Mouse (Mus musculus) stomach, postnatal 0 days (tissue): Measurements from ENCODE around the gene Rhobtb3.
"Not testable (repeated sequence)": the region's sequence is repeated elsewhere in the genome, so short reads cannot be mapped to it uniquely, and the experiment has no call there.

ENCODE experiments used
- CTCF ChIP-seq: IDR thresholded peaks from 2 replicates; pipeline ENCODE4 v1.5.1; 2016; ENCODE audit warnings: antibody characterized with exemption, low read depth, mild to moderate bottlenecking, moderate library complexity
- EP300 ChIP-seq: optimal IDR thresholded peaks from 2 replicates; pipeline ENCODE3; 2016; ENCODE audit warnings: antibody characterized with exemption

DNA sequence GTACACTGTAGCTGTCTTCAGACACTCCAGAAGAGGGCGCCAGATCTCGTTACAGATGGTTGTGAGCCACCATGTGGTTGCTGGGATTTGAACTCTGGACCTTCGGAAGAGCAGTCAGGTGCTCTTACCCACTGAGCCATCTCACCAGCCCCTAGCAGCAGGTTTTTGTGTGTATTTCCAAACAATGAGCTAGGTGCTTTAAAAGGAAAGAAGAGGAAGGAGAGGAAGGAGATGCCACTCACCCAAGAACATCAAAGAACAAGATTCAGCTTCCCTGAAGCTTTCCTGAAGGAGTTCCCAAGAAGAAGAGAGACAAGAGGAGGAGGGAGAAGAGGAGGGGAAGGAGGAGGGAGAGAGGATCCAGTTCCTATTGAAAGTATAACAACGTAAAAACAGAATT lies 121.4 kb downstream of the Rhobtb3 start:
- TF ChIP-seq CTCF, EP300: not testable (repeated sequence)
